Mouse (Mus musculus) kidney, adult 2 months (tissue): ENCODE measurements at regions not wholly inside any gene's neighbourhood (a gene's known extent, or its start where the extent isn't known, plus 50 kb on each side); places are given as distances from the start of the nearest gene placed in this dataset.

Source experiments
- DNase-seq: peaks from one replicate; pipeline ENCODE4 v3.0.0; 2021
- H3K27ac ChIP-seq: fragments of 200-500 bp; 2 replicates; pipeline ENCODE4 v1.5.1; 2012; ENCODE audit warnings: low read depth, low read length, control low read depth, inconsistent platforms; ENCODE audit not compliant: insufficient read depth
- H3K27me3 ChIP-seq: fragments of 200-500 bp; replicated peaks from 2 replicates; pipeline ENCODE4 v1.6.1; 2012; ENCODE audit warnings: mild to moderate bottlenecking, moderate library complexity, low read length, inconsistent platforms; ENCODE audit not compliant: control insufficient read depth, insufficient read depth
- H3K36me3 ChIP-seq: fragments of 200-500 bp; 2 replicates; pipeline ENCODE4 v1.6.1; 2012; ENCODE audit warnings: mild to moderate bottlenecking, moderate library complexity, low read length, inconsistent platforms; ENCODE audit not compliant: control insufficient read depth, insufficient read depth
- H3K4me1 ChIP-seq: fragments of 200-500 bp; 2 replicates; pipeline ENCODE4 v1.6.1; 2011; ENCODE audit warnings: low read length; ENCODE audit not compliant: control insufficient read depth, insufficient read depth
- H3K4me3 ChIP-seq: fragments of 200-500 bp; 2 replicates; pipeline ENCODE4 v1.5.1; 2011; ENCODE audit warnings: mild to moderate bottlenecking, low read depth, low read length, control low read depth; ENCODE audit not compliant: insufficient read depth
- CTCF ChIP-seq: fragments of 200-500 bp; conservative IDR thresholded peaks from 2 replicates; pipeline ENCODE4 v1.5.1; 2011; ENCODE audit warnings: low read depth, mild to moderate bottlenecking, control low read depth, low read length, moderate library complexity, mixed read lengths; ENCODE audit not compliant: insufficient read depth, insufficient read length
- POLR2A ChIP-seq: fragments of 200-500 bp; IDR thresholded peaks from one replicate; pipeline ENCODE4 v1.6.1; 2011; ENCODE audit warnings: low read depth, low read length, control low read depth
- WGBS: fragments of 180-500 bp; shearing (Covaris S2); methylation state at CpG from one replicate; pipeline ENCODE4 v1.1.7; 2018; 5-methylcytosine and 5-hydroxymethylcytosine counted together

GRCm38 (mm10) chr2:56714568-56714967 is 409.2 kb downstream of the Nr4a2 start:
- no peaks in the 10 kb centered on the region for H3K27me3 ChIP-seq
- no peak for TF ChIP-seq CTCF
- TF ChIP-seq POLR2A = no peak
- DNase-seq = no peak

GRCm38 (mm10) chr2:56683574-56683973 is 440.2 kb downstream of the Nr4a2 start:
- Histone ChIP-seq H3K27me3 (no peaks in the 10 kb centered on the region), H3K4me1 (no peaks in the 10 kb centered on the region), H3K27ac (no peak overlapping the region), H3K36me3 (no peaks in the 10 kb centered on the region), H3K4me3 (no peak overlapping the region)
- DNase-seq = peak; percentile 37
- no peak for TF ChIP-seq CTCF
- WGBS = 50% methylated on average over 2 of the region's 2 CpGs

More at GRCm38 (mm10) chr2:56714568-56714967, 409.2 kb downstream of the Nr4a2 start:
- Histone ChIP-seq H3K36me3 (no peaks in the 10 kb centered on the region), H3K4me3 (no peak overlapping the region), H3K27ac (no peak overlapping the region), H3K4me1 (no peaks in the 10 kb centered on the region)

- no peaks in the 10 kb centered on the region for H3K4me1 ChIP-seq
- H3K36me3 ChIP-seq = no peaks in the 10 kb centered on the region
- 83% methylated on average over 4 of the region's 4 CpGs for WGBS
- H3K4me3 ChIP-seq = no peak overlapping the region
- no peak for DNase-seq
- TF ChIP-seq POLR2A (no peak), CTCF (no peak)
- H3K27ac ChIP-seq = no peak overlapping the region
- H3K27me3 ChIP-seq = no peaks in the 10 kb centered on the region
These were observed 449.9 kb downstream of the Nr4a2 start for GRCm38 (mm10) chr2:56673861-56674260.

- H3K27me3 ChIP-seq = no peaks in the 10 kb centered on the region
- DNase-seq = no peak
- H3K27ac ChIP-seq = no peak overlapping the region
- TF ChIP-seq POLR2A = no peak
- TF ChIP-seq CTCF = no peak
- no peaks in the 10 kb centered on the region for H3K4me1 ChIP-seq
- no peak overlapping the region for H3K4me3 ChIP-seq
- H3K36me3 ChIP-seq = no peaks in the 10 kb centered on the region
These were observed 451.1 kb downstream of the Nr4a2 start for GRCm38 (mm10) chr2:56672711-56673110.

- Histone ChIP-seq H3K4me3 (no peak overlapping the region), H3K27ac (no peak overlapping the region), H3K4me1 (no peaks in the 10 kb centered on the region), H3K36me3 (no peaks in the 10 kb centered on the region), H3K27me3 (no peaks in the 10 kb centered on the region)
- WGBS = 57% methylated on average over 8 of the region's 8 CpGs
- TF ChIP-seq POLR2A = no peak
- TF ChIP-seq CTCF = no peak
- no peak for DNase-seq
These were observed 461.4 kb downstream of the Nr4a2 start for GRCm38 (mm10) chr2:56662306-56662956.
